Mouse (Mus musculus) liver, embryonic 11.5 days (tissue): ENCODE results near the gene Meis2. TPM values are rescaled to one million over a fixed set of nuclear protein-coding genes. Genes with fewer than 3 reads are reported as not detected.

ENCODE experiments used
- ATAC-seq: fragments of 200-750 bp; cut with Nextera tagmentation; replicated peaks from 2 replicates; pipeline ENCODE4 v1.8.0; 2017; ENCODE audit warnings: moderate number of reproducible peaks, mild to moderate bottlenecking, moderate TSS enrichment, moderate library complexity; ENCODE audit not compliant: low FRiP score
- DNase-seq: peaks from one replicate; pipeline ENCODE4 v3.0.0-alpha.2; 2017; ENCODE audit warnings: low spot score
- H3K27ac ChIP-seq: fragments of 300-500 bp; sonication (generic); 2 replicates; pipeline ENCODE4 v1.5.1; 2014; ENCODE audit warnings: mild to moderate bottlenecking, low read depth, low read length, control low read depth
- H3K27me3 ChIP-seq: fragments of 300-500 bp; sonication (generic); replicated peaks from 2 replicates; pipeline ENCODE4 v1.6.1; 2014; ENCODE audit warnings: low read length, mixed read lengths; ENCODE audit not compliant: control insufficient read depth, insufficient read depth
- H3K36me3 ChIP-seq: fragments of 300-500 bp; sonication (generic); 2 replicates; pipeline ENCODE4 v1.6.1; 2014; ENCODE audit warnings: mild to moderate bottlenecking, low read length, moderate library complexity, mixed read lengths; ENCODE audit not compliant: control insufficient read depth, insufficient read depth
- H3K4me1 ChIP-seq: fragments of 300-500 bp; sonication (generic); replicated peaks from 2 replicates; pipeline ENCODE4 v1.6.1; 2014; ENCODE audit warnings: low read length, mixed read lengths; ENCODE audit not compliant: control insufficient read depth, insufficient read depth
- H3K4me2 ChIP-seq: fragments of 300-500 bp; sonication (generic); 2 replicates; pipeline ENCODE4 v1.6.1; 2014; ENCODE audit warnings: mild to moderate bottlenecking, control low read depth, moderate library complexity
- H3K4me3 ChIP-seq: fragments of 300-500 bp; sonication (generic); 2 replicates; pipeline ENCODE4 v1.5.1; 2014; ENCODE audit warnings: low read depth, low read length, control low read depth
- H3K9ac ChIP-seq: fragments of 300-500 bp; sonication (generic); 2 replicates; pipeline ENCODE4 v1.6.1; 2014; ENCODE audit warnings: low read depth, low read length, control low read depth
- H3K9me3 ChIP-seq: fragments of 300-500 bp; sonication (generic); 2 replicates; pipeline ENCODE4 v1.6.1; 2016; ENCODE audit warnings: low read length, inconsistent platforms, mixed read lengths; ENCODE audit not compliant: control insufficient read depth
- WGBS: fragments of 180-500 bp; shearing (Covaris S2); extraction: QIAGEN DNeasy Blood & Tissue Kit; methylation state at CpG from one replicate; pipeline ENCODE4 v1.1.7; 2014; 5-methylcytosine and 5-hydroxymethylcytosine counted together
- polyA plus RNA-seq: library from polyadenylated mRNA; unstranded; fragments of >200 nt; fragmentation: Nextera tagmentation; extraction: Ambion mirVana; gene quantifications from 2 replicates; pipeline ENCODE4 v1.2.1, GENCODE M21; 2014

The Meis2 gene
- polyA plus RNA-seq, 1 experiment from 2014 or later: 20.0 TPM

DNA sequence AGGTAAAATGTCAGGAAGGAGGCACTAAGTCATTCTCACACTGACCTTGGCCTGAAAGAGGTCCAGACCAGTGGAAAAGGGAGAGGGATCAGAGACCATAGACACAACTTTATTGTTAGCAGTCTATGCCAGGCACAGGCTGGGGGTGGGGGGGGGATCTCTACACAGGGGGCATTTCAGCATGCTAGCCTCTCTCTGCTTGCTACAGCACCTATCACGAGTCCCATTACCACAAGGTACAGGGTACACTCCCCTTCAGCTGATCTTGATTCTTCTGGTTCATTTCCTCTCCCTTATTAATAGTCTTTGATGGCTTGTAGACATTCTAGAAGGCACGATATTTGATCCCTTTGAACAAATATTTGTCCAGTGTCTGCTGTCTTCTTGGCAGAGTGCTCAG, 174.9 kb downstream of the Meis2 start:
- Histone ChIP-seq H3K27ac (no peak overlapping the region), H3K4me1 (no peaks in the 10 kb centered on the region), H3K4me2 (no peak overlapping the region), H3K4me3 (no peak overlapping the region), H3K36me3 (no peaks in the 10 kb centered on the region), H3K9ac (no peak overlapping the region), H3K9me3 (no peaks in the 10 kb centered on the region), H3K27me3 (no peaks in the 10 kb centered on the region)
- DNase-seq: no peak
- WGBS: 49% methylated on average over 2 of the region's 2 CpGs
- no peak for ATAC-seq

DNA sequence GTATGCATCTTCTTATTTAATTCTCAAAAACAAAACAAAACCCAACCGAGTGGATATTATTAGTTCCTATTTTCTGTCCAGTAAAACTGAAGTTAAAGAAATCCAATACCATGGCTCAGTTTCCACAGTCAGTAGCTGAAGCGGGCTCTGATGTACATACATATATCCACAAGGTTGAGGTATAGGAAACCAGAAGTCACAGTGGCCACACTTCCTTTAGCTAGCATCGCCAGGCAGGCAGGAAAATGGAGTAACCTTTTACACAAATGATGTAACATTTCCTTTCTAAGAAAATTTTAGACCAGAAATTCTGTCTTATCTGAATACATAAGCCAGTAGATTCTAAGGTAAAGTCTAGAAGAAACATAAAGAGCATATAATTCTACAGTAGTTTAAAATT, 175.6 kb downstream of the Meis2 start:
- WGBS: 71% methylated on average over 3 of the region's 3 CpGs
- no peak overlapping the region for H3K4me2 ChIP-seq
- H3K36me3 ChIP-seq: no peaks in the 10 kb centered on the region
- DNase-seq: no peak
- no peaks in the 10 kb centered on the region for H3K4me1 ChIP-seq
- no peaks in the 10 kb centered on the region for H3K27me3 ChIP-seq
- no peak overlapping the region for H3K27ac ChIP-seq
- no peak overlapping the region for H3K9ac ChIP-seq
- H3K9me3 ChIP-seq: no peaks in the 10 kb centered on the region
- no peak overlapping the region for H3K4me3 ChIP-seq
- ATAC-seq: no peak

- H3K9me3 ChIP-seq: no peaks in the 10 kb centered on the region
- no peak overlapping the region for H3K9ac ChIP-seq
- no peak overlapping the region for H3K4me3 ChIP-seq
- WGBS: 88% methylated on average over 4 of the region's 4 CpGs
- peaks cover 3% of the 10 kb centered on the region; the same call in 1 of the 2 replicates for H3K4me1 ChIP-seq
- no peaks in the 10 kb centered on the region for H3K27me3 ChIP-seq
- no peak for ATAC-seq
- DNase-seq: no peak
- no peak overlapping the region for H3K27ac ChIP-seq
- H3K4me2 ChIP-seq: no peak overlapping the region
- no peaks in the 10 kb centered on the region for H3K36me3 ChIP-seq
Observed at GRCm38 (mm10) chr2:115889212-115889611, 176.4 kb downstream of the Meis2 start.

DNA sequence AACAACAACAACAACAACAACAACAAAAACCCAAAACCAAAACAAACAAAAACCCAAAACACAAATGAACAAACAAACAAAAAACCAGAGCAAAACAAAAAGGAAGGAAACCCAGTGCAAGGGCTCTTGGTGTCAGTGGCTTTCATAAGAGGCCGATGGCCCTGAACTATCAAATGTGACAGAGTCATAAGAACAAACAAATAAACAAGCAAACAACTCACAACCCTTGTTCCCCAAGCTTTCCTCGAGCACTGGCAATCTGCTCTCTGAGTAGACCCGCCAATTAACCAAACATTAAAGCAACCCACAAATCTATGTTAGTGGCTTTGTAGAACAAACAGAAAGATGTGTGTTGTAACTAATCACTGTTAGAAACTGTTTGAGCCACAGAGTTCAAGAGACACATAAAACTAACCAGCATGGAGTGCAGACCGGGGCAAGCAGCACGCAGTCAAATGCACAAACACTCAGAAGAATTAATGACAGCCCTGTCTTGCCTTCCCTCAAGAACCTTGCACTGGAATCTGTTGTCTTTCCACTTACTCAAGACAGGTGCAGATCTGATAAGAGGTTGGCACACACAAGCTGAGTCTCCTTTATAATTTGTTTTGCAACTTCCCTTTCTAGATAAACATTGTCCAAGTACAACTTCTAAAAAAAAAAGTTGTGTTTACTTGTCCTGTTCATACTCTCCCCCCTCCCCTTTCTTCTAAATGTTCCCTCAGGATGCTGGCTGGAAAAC, 177.1 kb downstream of the Meis2 start:
- H3K36me3 ChIP-seq: no peaks in the 10 kb centered on the region
- H3K4me1 ChIP-seq: peaks cover 3% of the 10 kb centered on the region; the same call in 1 of the 2 replicates
- no peaks in the 10 kb centered on the region for H3K27me3 ChIP-seq
- H3K9ac ChIP-seq: no peak overlapping the region
- 59% methylated on average over 5 of the region's 5 CpGs for WGBS
- no peak for ATAC-seq
- no peak for DNase-seq
- no peak overlapping the region for H3K4me3 ChIP-seq
- no peak overlapping the region for H3K4me2 ChIP-seq
- no peaks in the 10 kb centered on the region for H3K9me3 ChIP-seq
- H3K27ac ChIP-seq: no peak overlapping the region

DNA sequence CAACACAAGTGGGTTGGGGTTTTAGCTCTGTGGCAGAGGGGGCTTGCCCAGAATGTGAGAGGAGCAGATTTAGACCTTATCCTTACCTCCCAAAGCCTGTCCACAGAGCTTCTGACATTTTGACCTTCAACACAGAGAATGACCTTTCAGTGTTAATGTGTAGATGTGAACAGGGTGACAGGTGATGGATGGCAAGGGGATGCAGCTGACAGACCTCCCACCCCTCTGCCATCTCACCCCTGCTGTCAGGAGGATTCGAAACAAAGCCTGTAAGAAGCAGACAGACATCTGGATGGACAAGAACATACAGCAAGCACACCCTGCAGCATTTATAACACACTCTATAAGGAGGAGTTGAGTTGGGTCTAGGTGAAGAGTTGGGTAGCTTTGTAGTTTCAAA, 178.0 kb downstream of the Meis2 start:
- Histone ChIP-seq H3K9me3 (no peaks in the 10 kb centered on the region), H3K27ac (no peak overlapping the region), H3K4me1 (peaks cover 3% of the 10 kb centered on the region; the same call in 1 of the 2 replicates), H3K4me3 (no peak overlapping the region), H3K36me3 (no peaks in the 10 kb centered on the region), H3K27me3 (no peaks in the 10 kb centered on the region), H3K4me2 (no peak overlapping the region), H3K9ac (no peak overlapping the region)
- ATAC-seq (no peak), DNase-seq (no peak)
- 61% methylated on average over 1 of the region's 1 CpGs for WGBS

DNA sequence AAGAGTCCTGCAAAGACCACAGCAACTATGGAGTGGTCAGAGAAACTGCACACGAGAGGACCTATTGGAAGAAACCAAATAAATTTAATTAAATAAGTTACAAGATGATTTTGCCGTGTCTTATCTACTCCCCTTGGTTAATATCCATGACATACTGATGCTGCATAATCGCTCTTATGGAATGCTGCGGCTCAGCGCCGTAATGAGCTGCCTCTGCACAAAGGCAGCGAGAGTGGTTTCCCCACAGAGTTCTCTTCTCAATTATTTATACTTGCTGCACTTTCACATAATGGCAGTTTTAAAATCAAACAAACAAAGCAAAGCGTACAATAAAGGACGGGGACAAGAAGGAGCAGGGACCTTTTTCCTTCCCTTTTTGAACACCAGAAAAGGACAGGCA, 181.5 kb downstream of the Meis2 start:
- no peaks in the 10 kb centered on the region for H3K9me3 ChIP-seq
- H3K4me2 ChIP-seq: no peak overlapping the region
- WGBS: 78% methylated on average over 9 of the region's 9 CpGs
- H3K9ac ChIP-seq: no peak overlapping the region
- H3K27me3 ChIP-seq: no peaks in the 10 kb centered on the region
- no peak for ATAC-seq
- peaks cover 3% of the 10 kb centered on the region; the same call in 1 of the 2 replicates for H3K4me1 ChIP-seq
- DNase-seq: no peak
- no peak overlapping the region for H3K4me3 ChIP-seq
- no peak overlapping the region for H3K27ac ChIP-seq
- no peaks in the 10 kb centered on the region for H3K36me3 ChIP-seq

DNA sequence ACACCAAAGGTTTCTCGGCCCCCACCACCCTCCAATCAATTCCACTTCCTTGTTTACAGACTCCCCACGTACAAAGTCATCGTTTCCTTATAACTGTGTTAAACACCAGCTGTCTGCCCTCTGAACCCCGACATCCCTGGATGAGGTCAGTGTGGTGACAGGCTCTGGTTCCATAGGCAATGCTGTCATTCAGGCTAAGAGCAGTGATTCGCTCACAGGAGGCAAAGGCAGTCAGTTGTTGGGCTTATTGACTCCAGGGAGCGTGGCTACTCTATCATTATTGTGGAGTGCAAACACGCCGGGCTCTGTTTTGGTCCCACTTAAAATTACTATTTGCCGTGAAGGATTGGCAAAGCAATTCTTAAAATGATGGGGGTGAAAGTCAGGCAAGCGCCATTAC, 182.1 kb downstream of the Meis2 start:
- H3K27me3 ChIP-seq: no peaks in the 10 kb centered on the region
- no peak overlapping the region for H3K4me3 ChIP-seq
- H3K9ac ChIP-seq: no peak overlapping the region
- 67% methylated on average over 10 of the region's 10 CpGs for WGBS
- no peaks in the 10 kb centered on the region for H3K9me3 ChIP-seq
- no peak overlapping the region for H3K4me2 ChIP-seq
- no peaks in the 10 kb centered on the region for H3K36me3 ChIP-seq
- no peak overlapping the region for H3K27ac ChIP-seq
- peaks cover 3% of the 10 kb centered on the region; the same call in 1 of the 2 replicates for H3K4me1 ChIP-seq
- no peak for DNase-seq
- ATAC-seq: no peak

- no peak overlapping the region for H3K9ac ChIP-seq
- H3K27ac ChIP-seq: no peak overlapping the region
- 63% methylated on average over 8 of the region's 8 CpGs for WGBS
- no peak for ATAC-seq
- no peak for DNase-seq
- no peak overlapping the region for H3K4me2 ChIP-seq
- no peaks in the 10 kb centered on the region for H3K9me3 ChIP-seq
- no peaks in the 10 kb centered on the region for H3K36me3 ChIP-seq
- H3K4me1 ChIP-seq: no peaks in the 10 kb centered on the region
- H3K27me3 ChIP-seq: no peaks in the 10 kb centered on the region
- no peak overlapping the region for H3K4me3 ChIP-seq
Observed at GRCm38 (mm10) chr2:115875802-115876531, 189.7 kb downstream of the Meis2 start.

- no peak for ATAC-seq
- 57% methylated on average over 2 of the region's 2 CpGs for WGBS
- no peak overlapping the region for H3K4me3 ChIP-seq
- no peaks in the 10 kb centered on the region; the same call in 1 of the 2 replicates for H3K4me1 ChIP-seq
- H3K27me3 ChIP-seq: no peaks in the 10 kb centered on the region
- no peak overlapping the region for H3K9ac ChIP-seq
- no peaks in the 10 kb centered on the region for H3K9me3 ChIP-seq
- no peaks in the 10 kb centered on the region for H3K36me3 ChIP-seq
- no peak overlapping the region for H3K4me2 ChIP-seq
- H3K27ac ChIP-seq: no peak overlapping the region
- no peak for DNase-seq
Observed at GRCm38 (mm10) chr2:115872851-115873250, 192.8 kb downstream of the Meis2 start.
